In the genomic region with DNA sequence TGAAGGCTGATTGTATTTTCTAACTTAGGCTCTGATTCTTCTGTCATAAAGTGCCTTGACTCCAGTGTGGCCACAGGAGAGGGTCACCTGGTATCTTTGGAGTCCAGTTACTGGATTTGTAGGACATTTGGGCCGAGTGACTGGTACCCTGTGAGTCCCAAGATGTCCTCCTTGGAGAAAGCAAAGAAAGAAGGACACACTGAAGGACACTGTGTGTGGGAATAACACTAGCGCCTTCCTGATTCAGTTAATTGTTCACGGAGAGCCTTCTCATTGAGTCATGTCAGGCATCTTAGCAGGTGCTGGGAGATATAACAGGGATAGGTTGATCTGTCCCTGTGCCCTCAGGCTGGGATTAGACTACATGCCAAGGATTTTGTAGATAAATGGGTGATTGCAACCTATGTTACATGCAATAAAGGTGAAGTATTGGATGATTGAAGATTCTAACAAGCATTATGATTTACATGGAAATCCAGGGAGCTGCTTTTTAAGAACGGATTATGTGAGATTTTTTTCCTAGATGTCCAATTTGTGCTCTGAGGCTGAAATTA, we compare ENCODE assay signal across 8 mouse cellular contexts. TPM values are rescaled to one million over a fixed set of nuclear protein-coding genes. Genes with fewer than 3 reads are reported as not detected.
DNase-seq lines count a peak whose midpoint lies in the region; ATAC-seq and TF ChIP-seq lines count a peak whose summit lies in the region.

No protein-coding gene starts in this region.

- H3K36me3 ChIP-seq in kidney, adult 2 months (ENCODE audit: control insufficient read depth, insufficient read depth, low read length), result no peaks in the 10 kb centered on the region
- peaks cover 5% of the 10 kb centered on the region for H3K36me3 ChIP-seq in hindbrain, embryonic 13.5 days
- H3K36me3 ChIP-seq in midbrain, embryonic 15.5 days (replicated peaks), result peaks cover 1% of the 10 kb centered on the region; the same call in 1 of the 2 replicates

- ATAC-seq in hindbrain, embryonic 13.5 days (ENCODE audit: low FRiP score), result no peak
- ATAC-seq in midbrain, embryonic 15.5 days (replicated peaks), result no peak
- ATAC-seq in granulocyte monocyte progenitor cell, adult 5-6 weeks (replicated peaks; ENCODE audit: poor library complexity, severe bottlenecking), result no peak

- 59% methylated on average over 4 of the region's 4 CpGs for WGBS in kidney, adult 2 months
- WGBS in hindbrain, embryonic 13.5 days, result 23% methylated on average over 4 of the region's 4 CpGs
- 14% methylated on average over 4 of the region's 4 CpGs for WGBS in midbrain, embryonic 15.5 days

- peaks cover 17% of the 10 kb centered on the region for H3K4me1 ChIP-seq in kidney, adult 2 months (ENCODE audit: control insufficient read depth, insufficient read depth, low read length)
- H3K4me1 ChIP-seq in hindbrain, embryonic 13.5 days (replicated peaks), result peaks cover 32% of the 10 kb centered on the region
- H3K4me1 ChIP-seq in midbrain, embryonic 15.5 days, result peaks cover 33% of the 10 kb centered on the region

- TF ChIP-seq POLR2A in kidney, adult 2 months (IDR thresholded peaks at IDR 0.05; ENCODE audit: low read depth, low read length), result no peak

- peak overlapping the region; percentile 93 for H3K4me3 ChIP-seq in kidney, adult 2 months (ENCODE audit: insufficient read depth, low read depth, low read length)
- H3K4me3 ChIP-seq in hindbrain, embryonic 13.5 days, result peak overlapping the region; percentile 89
- peak overlapping the region; percentile 65 for H3K4me3 ChIP-seq in midbrain, embryonic 15.5 days

- H3K9ac ChIP-seq in hindbrain, embryonic 13.5 days, result peak overlapping the region; percentile 98
- H3K9ac ChIP-seq in midbrain, embryonic 15.5 days, result peak overlapping the region; percentile 87

- peak; percentile 10 for DNase-seq in kidney, adult 2 months
- DNase-seq in kidney, postnatal 25 days, result no peak
- DNase-seq in brain, adult 2 months (ENCODE audit: low read depth, low spot score), result peak; percentile 19
- no peak for DNase-seq in right cerebral cortex, postnatal 36 days (ENCODE audit: low spot score in 2 of 2)
- DNase-seq in adrenal gland, adult 18-20 months (ENCODE audit: low spot score in 2 of 2), result no peak

- TF ChIP-seq CTCF in kidney, adult 2 months (conservative IDR thresholded peaks at IDR 0.05; ENCODE audit: insufficient read depth, insufficient read length, low read depth, low read length), result no peak

- H3K9me3 ChIP-seq in hindbrain, embryonic 13.5 days, result no peaks in the 10 kb centered on the region
- H3K9me3 ChIP-seq in midbrain, embryonic 15.5 days, result no peaks in the 10 kb centered on the region

- no peaks in the 10 kb centered on the region for H3K27me3 ChIP-seq in kidney, adult 2 months (replicated peaks; ENCODE audit: control insufficient read depth, insufficient read depth, low read length)
- no peaks in the 10 kb centered on the region for H3K27me3 ChIP-seq in hindbrain, embryonic 13.5 days
- H3K27me3 ChIP-seq in midbrain, embryonic 15.5 days (replicated peaks), result no peaks in the 10 kb centered on the region

- peak overlapping the region; percentile 5; the same call in 1 of the 2 replicates for H3K27ac ChIP-seq in kidney, adult 2 months (ENCODE audit: insufficient read depth, low read depth, low read length)
- H3K27ac ChIP-seq in hindbrain, embryonic 13.5 days, result no peak overlapping the region
- 0 out of 2 replicates have a peak overlapping the region, but pooled peaks have one; percentile 95 for H3K27ac ChIP-seq in midbrain, embryonic 15.5 days

- peak overlapping the region; percentile 87 for H3K4me2 ChIP-seq in hindbrain, embryonic 13.5 days
- H3K4me2 ChIP-seq in midbrain, embryonic 15.5 days, result peak overlapping the region; percentile 67

RNA-seq across cellular contexts. Expression of a gene that starts 1.5 kb away (rescaled TPM):
- polyA plus RNA-seq in kidney, adult 2 months (2012; rRNA removed), result 0.45 and 0.69 TPM in 2 replicates
- 2.6 and 2.9 TPM in 2 replicates for polyA plus RNA-seq in hindbrain, embryonic 13.5 days (2015; fragmentation: Nextera tagmentation; extraction: Ambion mirVana)
- 1.8 and 2.2 TPM in 2 replicates for polyA plus RNA-seq in midbrain, embryonic 15.5 days (2015; fragmentation: Nextera tagmentation; extraction: Ambion mirVana)
- 9.0 and 9.2 TPM in 2 replicates for total RNA-seq in granulocyte monocyte progenitor cell, adult 5-6 weeks (2014; fragmentation: Nextera tagmentation)
- total RNA-seq in granulocyte monocyte progenitor cell, adult 5-6 weeks (2017), result 10.3 and 11.4 TPM in 2 replicates
- total RNA-seq in adrenal gland, adult 18-20 months (2021), result 1 to 10 TPM; 3.2 to 5.0 TPM

RNA-seq across cellular contexts. Expression of a gene that starts 1.7 kb away (rescaled TPM):
- 7.3 and 12.9 TPM in 2 replicates for polyA plus RNA-seq in kidney, adult 2 months (2012; rRNA removed)
- 73.3 and 78.5 TPM in 2 replicates for polyA plus RNA-seq in hindbrain, embryonic 13.5 days (2015; fragmentation: Nextera tagmentation; extraction: Ambion mirVana)
- polyA plus RNA-seq in midbrain, embryonic 15.5 days (2015; fragmentation: Nextera tagmentation; extraction: Ambion mirVana), result 98.9 and 106 TPM in 2 replicates
- 11.2 and 11.8 TPM in 2 replicates for total RNA-seq in granulocyte monocyte progenitor cell, adult 5-6 weeks (2014; fragmentation: Nextera tagmentation)
- 24.3 and 37.7 TPM in 2 replicates for total RNA-seq in granulocyte monocyte progenitor cell, adult 5-6 weeks (2017)
- 10 to 100 TPM; 30.1 to 35.5 TPM for total RNA-seq in adrenal gland, adult 18-20 months (2021)

Comparison
In these comparisons a context has a peak if more than half of its experiments do, and no peak if none do; other contexts are left out.
1. DNase-seq: peak in kidney, adult 2 months (single experiment) and brain, adult 2 months (single experiment); none in kidney, postnatal 25 days (0 of 2), right cerebral cortex, postnatal 36 days (0 of 2) and adrenal gland, adult 18-20 months (0 of 2).
2. Peak in every context shown above with its lines, with median percentiles within 50 percentile points of each other: H3K4me3 ChIP-seq.